Mouse (Mus musculus) forebrain, postnatal 0 days (tissue): ENCODE measurements around the gene Ttc30a1. TPM values are rescaled to one million over a fixed set of nuclear protein-coding genes. Genes with fewer than 3 reads are reported as not detected.

Experiments
- ATAC-seq: fragments of 200-750 bp; cut with Nextera tagmentation; 2 replicates; pipeline ENCODE4 v1.8.0; 2017; ENCODE audit warnings: mild to moderate bottlenecking, moderate library complexity
- DNase-seq: peaks from one replicate; pipeline ENCODE4 v3.0.0-alpha.2; 2015
- H3K27ac ChIP-seq: fragments of 300-500 bp; sonication (generic); 2 replicates; pipeline ENCODE4 v1.5.1; 2014; ENCODE audit warnings: low read depth, mild to moderate bottlenecking, antibody characterized with exemption, low read length, moderate library complexity, mixed read lengths
- H3K27me3 ChIP-seq: fragments of 300-500 bp; sonication (generic); 2 replicates; pipeline ENCODE4 v1.6.1; 2014; ENCODE audit warnings: mild to moderate bottlenecking, low read length, mixed read lengths; ENCODE audit not compliant: insufficient read depth
- H3K36me3 ChIP-seq: fragments of 300-500 bp; sonication (generic); 2 replicates; pipeline ENCODE4 v1.6.1; 2014; ENCODE audit warnings: mild to moderate bottlenecking, moderate library complexity; ENCODE audit not compliant: insufficient read depth
- H3K4me1 ChIP-seq: fragments of 300-500 bp; sonication (generic); 2 replicates; pipeline ENCODE4 v1.6.1; 2014; ENCODE audit warnings: antibody characterized with exemption; ENCODE audit not compliant: insufficient read depth
- H3K4me2 ChIP-seq: fragments of 300-500 bp; sonication (generic); 2 replicates; pipeline ENCODE4 v1.6.1; 2014; ENCODE audit warnings: low read depth, mild to moderate bottlenecking, moderate library complexity
- H3K4me3 ChIP-seq: fragments of 300-500 bp; sonication (generic); 2 replicates; pipeline ENCODE4 v1.5.1; 2014; ENCODE audit warnings: low read depth, low read length, mixed read lengths
- H3K9ac ChIP-seq: fragments of 300-500 bp; sonication (generic); 2 replicates; pipeline ENCODE4 v1.6.1; 2014; ENCODE audit warnings: mild to moderate bottlenecking
- H3K9me3 ChIP-seq: fragments of 300-500 bp; sonication (generic); 2 replicates; pipeline ENCODE4 v1.6.1; 2016; ENCODE audit warnings: low read length
- CTCF ChIP-seq: sonication (generic); IDR thresholded peaks from 2 replicates; pipeline ENCODE4 v1.5.1; 2016; ENCODE audit warnings: antibody characterized with exemption, control low read depth, low read depth
- WGBS: fragments of 180-500 bp; shearing (Covaris S2); extraction: QIAGEN DNeasy Blood & Tissue Kit; methylation state at CpG from one replicate; pipeline ENCODE4 v1.1.7; 2014; 5-methylcytosine and 5-hydroxymethylcytosine counted together
- polyA plus RNA-seq: library from polyadenylated mRNA; unstranded; fragments of >200 nt; fragmentation: Nextera tagmentation; extraction: Ambion mirVana; gene quantifications from 2 replicates; pipeline ENCODE4 v1.2.1, GENCODE M21; 2015
- total RNA-seq: library from RNA; depleted of rRNA; stranded (reverse); fragments of >200 nt; gene quantifications from 2 replicates; pipeline ENCODE4 v1.2.3, GENCODE M21; 2014

Ttc30a1 gene
- total and polyA plus RNA-seq, 2 experiments from 2014 or later, result 4.8 to 10.9 TPM

DNA sequence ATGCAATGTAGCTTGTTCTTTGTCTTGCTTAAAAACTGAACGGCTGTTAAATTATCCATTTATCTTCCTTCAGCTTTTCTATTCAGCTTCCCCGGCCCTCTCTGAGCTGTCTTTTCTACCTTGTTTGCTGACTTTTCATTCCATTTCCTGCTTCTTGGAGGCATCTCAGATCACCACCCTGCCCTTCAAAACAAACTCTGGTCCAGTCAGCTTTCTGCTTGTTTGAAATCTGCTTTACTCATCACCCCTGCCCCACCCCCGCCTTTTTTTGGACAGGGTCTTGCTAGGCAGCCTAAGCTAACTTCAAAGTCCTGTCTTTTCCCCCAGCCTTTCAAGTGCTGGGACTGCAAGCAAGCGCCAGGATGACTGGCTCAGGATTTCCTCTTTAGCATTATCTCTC lies 24.4 kb upstream of the Ttc30a1 start:
- H3K36me3 ChIP-seq, result no peaks in the 10 kb centered on the region
- H3K27me3 ChIP-seq, result no peaks in the 10 kb centered on the region
- no peak overlapping the region for H3K27ac ChIP-seq
- ATAC-seq, result no peak
- no peak for TF ChIP-seq CTCF
- DNase-seq, result no peak
- no peak overlapping the region for H3K4me3 ChIP-seq
- H3K9ac ChIP-seq, result no peak overlapping the region
- no peaks in the 10 kb centered on the region for H3K4me1 ChIP-seq
- no peaks in the 10 kb centered on the region for H3K9me3 ChIP-seq
- WGBS, result 26% methylated on average over 4 of the region's 4 CpGs
- no peak overlapping the region for H3K4me2 ChIP-seq

DNA sequence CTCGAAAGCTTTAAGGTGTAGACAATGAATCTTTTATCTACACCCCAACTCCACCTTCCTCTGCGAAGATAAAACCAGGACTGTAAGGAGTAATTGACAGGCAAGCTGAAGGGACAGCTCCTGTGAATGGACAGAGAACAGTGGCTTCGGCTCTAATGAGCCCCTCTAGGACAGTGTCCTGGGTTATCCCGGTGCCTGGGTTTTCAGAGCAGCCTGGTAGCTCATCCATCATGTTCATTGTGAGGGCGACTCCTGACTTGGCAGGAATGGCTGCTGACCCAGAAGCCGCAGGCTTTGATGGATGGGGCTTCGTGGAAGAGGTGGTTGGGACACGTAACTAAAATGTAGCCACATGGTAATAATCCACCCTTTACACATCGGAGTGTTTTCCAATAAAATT lies 21.1 kb upstream of the Ttc30a1 start:
- H3K4me2 ChIP-seq, result no peak overlapping the region
- no peaks in the 10 kb centered on the region for H3K27me3 ChIP-seq
- no peaks in the 10 kb centered on the region for H3K9me3 ChIP-seq
- no peak for TF ChIP-seq CTCF
- H3K9ac ChIP-seq, result no peak overlapping the region
- 71% methylated on average over 9 of the region's 9 CpGs for WGBS
- DNase-seq (no peak), ATAC-seq (no peak)
- no peak overlapping the region for H3K27ac ChIP-seq
- no peak overlapping the region for H3K4me3 ChIP-seq
- no peaks in the 10 kb centered on the region for H3K4me1 ChIP-seq
- H3K36me3 ChIP-seq, result no peaks in the 10 kb centered on the region

DNA sequence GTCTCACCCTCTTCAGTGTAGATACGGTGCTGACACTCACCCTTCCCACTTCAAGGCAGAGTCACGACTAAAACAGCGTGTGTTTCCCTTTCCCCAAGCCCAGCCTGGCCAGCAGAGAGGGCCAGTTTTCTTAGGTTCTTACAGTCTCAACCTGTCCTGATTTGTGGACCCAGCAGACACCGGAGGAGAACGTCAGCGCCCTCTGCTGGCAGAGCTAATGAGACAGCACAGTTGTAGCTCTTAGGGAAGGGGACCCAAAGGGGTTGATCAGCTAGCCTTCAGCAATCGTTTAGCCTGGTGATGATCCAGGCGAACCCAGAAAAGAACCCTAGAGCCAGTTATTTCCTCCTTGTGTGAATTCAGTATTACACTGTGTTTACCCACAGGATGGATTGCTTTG lies 19.6 kb upstream of the Ttc30a1 start:
- H3K9me3 ChIP-seq, result no peaks in the 10 kb centered on the region
- H3K4me3 ChIP-seq, result no peak overlapping the region
- no peak overlapping the region for H3K27ac ChIP-seq
- WGBS, result 51% methylated on average over 8 of the region's 8 CpGs
- no peak overlapping the region for H3K9ac ChIP-seq
- no peaks in the 10 kb centered on the region for H3K27me3 ChIP-seq
- DNase-seq (no peak), ATAC-seq (no peak)
- no peaks in the 10 kb centered on the region for H3K4me1 ChIP-seq
- no peaks in the 10 kb centered on the region for H3K36me3 ChIP-seq
- H3K4me2 ChIP-seq, result no peak overlapping the region
- peak; percentile 52 for TF ChIP-seq CTCF

DNA sequence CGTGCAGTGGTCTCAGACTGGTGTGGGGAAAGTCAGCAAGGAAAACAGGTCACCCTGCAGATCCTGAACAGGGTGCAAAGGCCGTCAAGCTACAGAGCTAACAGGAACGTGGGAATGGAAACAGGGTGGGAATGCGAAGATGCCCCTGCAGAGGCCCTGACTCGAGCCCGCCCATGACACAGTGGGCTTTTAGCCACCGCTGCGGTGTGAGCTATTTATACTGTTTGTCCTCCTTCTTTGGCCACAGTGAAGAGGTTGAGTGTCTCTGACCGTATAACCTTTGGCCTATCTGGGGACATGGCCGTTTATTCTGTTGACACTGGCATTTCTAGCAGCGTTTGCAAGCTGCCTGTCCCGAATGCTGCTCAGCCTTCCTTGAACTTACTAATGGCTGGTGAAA lies 17.9 kb upstream of the Ttc30a1 start:
- WGBS, result 76% methylated on average over 12 of the region's 12 CpGs
- DNase-seq (no peak), ATAC-seq (no peak)
- no peak overlapping the region for H3K27ac ChIP-seq
- H3K9me3 ChIP-seq, result no peaks in the 10 kb centered on the region
- H3K4me2 ChIP-seq, result no peak overlapping the region
- TF ChIP-seq CTCF, result no peak
- no peaks in the 10 kb centered on the region for H3K36me3 ChIP-seq
- no peaks in the 10 kb centered on the region for H3K27me3 ChIP-seq
- no peaks in the 10 kb centered on the region for H3K4me1 ChIP-seq
- no peak overlapping the region for H3K4me3 ChIP-seq
- no peak overlapping the region for H3K9ac ChIP-seq

DNA sequence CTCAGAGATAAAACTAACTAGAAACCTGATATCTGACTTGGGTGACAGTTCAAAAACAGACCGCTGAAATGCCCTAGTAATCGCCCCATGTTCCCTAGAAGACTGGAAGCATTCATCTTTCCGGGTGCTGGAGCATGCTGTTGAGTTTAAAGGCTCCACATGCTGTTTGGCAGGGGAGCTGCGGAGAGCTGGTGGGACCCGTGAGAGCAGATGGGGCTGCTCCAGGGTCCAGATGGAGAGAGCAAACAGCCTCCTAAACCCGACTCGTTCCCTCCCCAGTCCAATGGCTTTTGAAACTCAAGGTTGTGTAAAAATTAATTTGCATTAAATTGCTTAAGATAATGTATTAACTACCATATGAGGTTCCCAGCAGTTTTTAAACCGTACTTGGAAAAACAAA lies 16.9 kb upstream of the Ttc30a1 start:
- 33% methylated on average over 8 of the region's 8 CpGs for WGBS
- H3K4me2 ChIP-seq, result no peak overlapping the region
- H3K4me3 ChIP-seq, result no peak overlapping the region
- H3K27me3 ChIP-seq, result no peaks in the 10 kb centered on the region
- peak; percentile 91 for ATAC-seq
- H3K9ac ChIP-seq, result no peak overlapping the region
- H3K4me1 ChIP-seq, result no peaks in the 10 kb centered on the region
- H3K36me3 ChIP-seq, result no peaks in the 10 kb centered on the region
- no peak for TF ChIP-seq CTCF
- DNase-seq, result peak; percentile 72
- H3K27ac ChIP-seq, result no peak overlapping the region
- H3K9me3 ChIP-seq, result no peaks in the 10 kb centered on the region

DNA sequence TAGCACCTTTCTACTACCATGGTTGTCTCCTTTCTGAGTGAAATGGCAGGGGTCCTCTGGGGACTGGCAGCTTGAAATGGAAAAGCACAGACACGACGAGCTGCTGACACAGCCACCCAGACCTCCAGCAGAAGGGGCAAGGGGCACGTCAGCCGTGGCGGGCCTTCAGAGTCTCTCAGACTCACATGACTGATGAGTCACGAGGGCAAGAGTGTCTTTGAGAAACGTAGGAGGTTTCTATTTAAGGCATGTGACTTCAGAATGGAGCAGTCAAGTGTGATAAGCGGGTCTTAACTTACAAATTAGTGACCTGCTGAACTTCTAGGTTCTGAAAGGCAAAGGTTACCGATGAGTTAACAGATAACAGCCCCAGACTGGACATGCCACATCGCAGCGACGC lies 16.0 kb upstream of the Ttc30a1 start:
- 73% methylated on average over 12 of the region's 12 CpGs for WGBS
- Histone ChIP-seq H3K4me1 (no peaks in the 10 kb centered on the region), H3K9me3 (no peaks in the 10 kb centered on the region), H3K27ac (no peak overlapping the region), H3K4me3 (no peak overlapping the region), H3K4me2 (no peak overlapping the region), H3K36me3 (no peaks in the 10 kb centered on the region), H3K9ac (no peak overlapping the region), H3K27me3 (no peaks in the 10 kb centered on the region)
- ATAC-seq (no peak), DNase-seq (no peak)
- TF ChIP-seq CTCF, result no peak

DNA sequence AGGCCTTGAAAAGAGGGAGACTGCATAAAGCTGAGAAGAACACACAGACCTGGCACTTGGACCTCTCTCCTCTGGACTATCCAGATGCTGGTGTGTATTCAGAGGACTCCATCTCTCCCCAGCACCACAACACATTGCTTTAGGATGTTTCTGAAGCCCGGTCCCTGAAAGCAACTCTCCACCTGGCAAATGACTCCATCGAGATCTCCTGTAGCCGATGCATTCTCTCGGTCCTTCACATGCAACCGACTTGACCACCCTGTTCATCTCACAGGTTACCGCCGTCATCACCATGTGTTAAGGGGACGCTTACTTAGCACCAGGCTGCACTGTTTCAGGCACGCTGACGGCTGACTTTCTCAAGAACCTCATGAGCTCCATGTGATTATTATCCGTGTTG lies 13.1 kb upstream of the Ttc30a1 start:
- no peaks in the 10 kb centered on the region for H3K9me3 ChIP-seq
- no peak for TF ChIP-seq CTCF
- H3K4me2 ChIP-seq, result no peak overlapping the region
- H3K4me1 ChIP-seq, result no peaks in the 10 kb centered on the region
- no peaks in the 10 kb centered on the region for H3K27me3 ChIP-seq
- 95% methylated on average over 11 of the region's 11 CpGs for WGBS
- no peak overlapping the region for H3K4me3 ChIP-seq
- H3K27ac ChIP-seq, result no peak overlapping the region
- DNase-seq (no peak), ATAC-seq (no peak)
- no peak overlapping the region for H3K9ac ChIP-seq
- H3K36me3 ChIP-seq, result no peaks in the 10 kb centered on the region
